Mouse (Mus musculus): ENCODE measurements at regions not wholly inside any gene's neighbourhood (a gene's known extent, or its start where the extent isn't known, plus 50 kb on each side); places are given as distances from the start of the nearest gene placed in this dataset.

- no peak for ATAC-seq
- Histone ChIP-seq H3K9me3 (replicated peaks) (no peaks in the 10 kb centered on the region), H3K27me3 (no peaks in the 10 kb centered on the region), H3K4me1 (no peaks in the 10 kb centered on the region), H3K4me3 (no peak overlapping the region), H3K36me3 (ENCODE audit: poor library complexity, severe bottlenecking) (no peaks in the 10 kb centered on the region), H3K9ac (no peak overlapping the region), H3K27ac (no peak overlapping the region), H3K4me2 (no peak overlapping the region)
- 8% methylated on average over 6 of the region's 6 CpGs for WGBS
Observed at GRCm38 (mm10) chr6:118263951-118264350, 66.4 kb upstream of the Ret start.

- WGBS: 81% methylated on average over 5 of the region's 5 CpGs
- Histone ChIP-seq H3K27ac (no peak overlapping the region), H3K9me3 (replicated peaks) (no peaks in the 10 kb centered on the region), H3K4me2 (no peak overlapping the region), H3K9ac (no peak overlapping the region), H3K36me3 (ENCODE audit: poor library complexity, severe bottlenecking) (no peaks in the 10 kb centered on the region), H3K27me3 (no peaks in the 10 kb centered on the region), H3K4me3 (no peak overlapping the region), H3K4me1 (no peaks in the 10 kb centered on the region)
- no peak for ATAC-seq
Observed at GRCm38 (mm10) chr6:118259881-118260280, 62.4 kb upstream of the Ret start.

- H3K4me3 ChIP-seq: no peak overlapping the region
- H3K9ac ChIP-seq: no peak overlapping the region
- no peak overlapping the region for H3K27ac ChIP-seq
- H3K4me1 ChIP-seq: no peaks in the 10 kb centered on the region
- ATAC-seq: no peak
- WGBS: 85% methylated on average over 5 of the region's 5 CpGs
- no peaks in the 10 kb centered on the region for H3K9me3 ChIP-seq (replicated peaks)
- H3K27me3 ChIP-seq: no peaks in the 10 kb centered on the region
- H3K36me3 ChIP-seq (ENCODE audit: poor library complexity, severe bottlenecking): no peaks in the 10 kb centered on the region
- H3K4me2 ChIP-seq: no peak overlapping the region
Observed at GRCm38 (mm10) chr6:118254871-118255270, 57.4 kb upstream of the Ret start.

GRCm38 (mm10) chr6:118252711-118253110, 55.2 kb upstream of the Ret start:
- Histone ChIP-seq H3K4me2 (no peak overlapping the region), H3K27ac (no peak overlapping the region), H3K27me3 (no peaks in the 10 kb centered on the region), H3K36me3 (ENCODE audit: poor library complexity, severe bottlenecking) (no peaks in the 10 kb centered on the region), H3K9me3 (replicated peaks) (no peaks in the 10 kb centered on the region), H3K9ac (no peak overlapping the region), H3K4me1 (no peaks in the 10 kb centered on the region), H3K4me3 (no peak overlapping the region)
- WGBS: 87% methylated on average over 2 of the region's 2 CpGs
- no peak for ATAC-seq

- no peak for ATAC-seq
- H3K27me3 ChIP-seq: no peaks in the 10 kb centered on the region
- no peak overlapping the region for H3K27ac ChIP-seq
- WGBS: 67% methylated on average over 1 of the region's 1 CpGs
- no peak overlapping the region for H3K4me3 ChIP-seq
- no peak overlapping the region for H3K9ac ChIP-seq
- no peaks in the 10 kb centered on the region for H3K4me1 ChIP-seq
- H3K9me3 ChIP-seq (replicated peaks): no peaks in the 10 kb centered on the region
- H3K4me2 ChIP-seq: no peak overlapping the region
- H3K36me3 ChIP-seq (ENCODE audit: poor library complexity, severe bottlenecking): no peaks in the 10 kb centered on the region
Observed at GRCm38 (mm10) chr6:118251131-118251530, 53.6 kb upstream of the Ret start.

GRCm38 (mm10) chr6:118250006-118250405, 52.5 kb upstream of the Ret start:
- Histone ChIP-seq H3K4me3 (no peak overlapping the region), H3K27me3 (no peaks in the 10 kb centered on the region), H3K4me1 (no peaks in the 10 kb centered on the region), H3K9ac (no peak overlapping the region), H3K27ac (no peak overlapping the region), H3K9me3 (replicated peaks) (no peaks in the 10 kb centered on the region), H3K36me3 (ENCODE audit: poor library complexity, severe bottlenecking) (no peaks in the 10 kb centered on the region), H3K4me2 (no peak overlapping the region)
- ATAC-seq: no peak
- 90% methylated on average over 6 of the region's 6 CpGs for WGBS
